Mouse (Mus musculus) adipocyte (in vitro differentiated cells): Measurements from ENCODE around the gene Fank1.

Source experiments
- DNase-seq: peaks from one replicate; pipeline ENCODE4 v3.0.0-alpha.2; 2016; ENCODE audit warnings: low spot score

Gene Fank1

GRCm38 (mm10) chr7:133768517-133768916, 8.1 kb upstream of the Fank1 start:
- no peak for DNase-seq

GRCm38 (mm10) chr7:133775179-133775578, 1.5 kb upstream of the Fank1 start:
- DNase-seq: no peak

- DNase-seq: peak; percentile 19
Measured at GRCm38 (mm10) chr7:133775796-133776625, 650 bp upstream of the Fank1 start.

- no peak for DNase-seq
Measured at GRCm38 (mm10) chr7:133781583-133781982, 4.9 kb downstream of the Fank1 start.

- DNase-seq: no peak
Measured at GRCm38 (mm10) chr7:133781991-133782390, 5.3 kb downstream of the Fank1 start.

GRCm38 (mm10) chr7:133782717-133783435, 6.2 kb downstream of the Fank1 start, which contains the start of gene Dhx32:
TSS of gene Dhx32 (minus strand) at chr7:133782726.
- DNase-seq: no peak

- no peak for DNase-seq
Measured at GRCm38 (mm10) chr7:133787571-133787970, 10.9 kb downstream of the Fank1 start.

GRCm38 (mm10) chr7:133788147-133788546, 11.5 kb downstream of the Fank1 start:
- no peak for DNase-seq

GRCm38 (mm10) chr7:133790171-133790570, 13.5 kb downstream of the Fank1 start:
- DNase-seq: no peak

- no peak for DNase-seq
Measured at GRCm38 (mm10) chr7:133790608-133791229, 14.1 kb downstream of the Fank1 start.

GRCm38 (mm10) chr7:133792771-133793170, 16.1 kb downstream of the Fank1 start:
- DNase-seq: peak; percentile 20

GRCm38 (mm10) chr7:133793248-133794131, 16.8 kb downstream of the Fank1 start:
- DNase-seq: peak; percentile 91

- DNase-seq: no peak
Measured at GRCm38 (mm10) chr7:133794720-133795119, 18.1 kb downstream of the Fank1 start.

GRCm38 (mm10) chr7:133799928-133800327, 23.3 kb downstream of the Fank1 start:
- DNase-seq: no peak

- DNase-seq: no peak
Measured at GRCm38 (mm10) chr7:133801823-133802222, 25.2 kb downstream of the Fank1 start.

- DNase-seq: peak; percentile 82
Measured at GRCm38 (mm10) chr7:133805614-133806175, 29.0 kb downstream of the Fank1 start.

GRCm38 (mm10) chr7:133812927-133813326, 36.3 kb downstream of the Fank1 start:
- no peak for DNase-seq

GRCm38 (mm10) chr7:133813331-133813730, 36.7 kb downstream of the Fank1 start:
- DNase-seq: no peak

- no peak for DNase-seq
Measured at GRCm38 (mm10) chr7:133823751-133824150, 47.1 kb downstream of the Fank1 start.

GRCm38 (mm10) chr7:133824579-133824978, 47.9 kb downstream of the Fank1 start:
- DNase-seq: no peak

- no peak for DNase-seq
Measured at GRCm38 (mm10) chr7:133828514-133828913, 51.9 kb downstream of the Fank1 start.
